Mouse (Mus musculus): ENCODE results near the gene Lmbr1l.

Lmbr1l gene

DNA sequence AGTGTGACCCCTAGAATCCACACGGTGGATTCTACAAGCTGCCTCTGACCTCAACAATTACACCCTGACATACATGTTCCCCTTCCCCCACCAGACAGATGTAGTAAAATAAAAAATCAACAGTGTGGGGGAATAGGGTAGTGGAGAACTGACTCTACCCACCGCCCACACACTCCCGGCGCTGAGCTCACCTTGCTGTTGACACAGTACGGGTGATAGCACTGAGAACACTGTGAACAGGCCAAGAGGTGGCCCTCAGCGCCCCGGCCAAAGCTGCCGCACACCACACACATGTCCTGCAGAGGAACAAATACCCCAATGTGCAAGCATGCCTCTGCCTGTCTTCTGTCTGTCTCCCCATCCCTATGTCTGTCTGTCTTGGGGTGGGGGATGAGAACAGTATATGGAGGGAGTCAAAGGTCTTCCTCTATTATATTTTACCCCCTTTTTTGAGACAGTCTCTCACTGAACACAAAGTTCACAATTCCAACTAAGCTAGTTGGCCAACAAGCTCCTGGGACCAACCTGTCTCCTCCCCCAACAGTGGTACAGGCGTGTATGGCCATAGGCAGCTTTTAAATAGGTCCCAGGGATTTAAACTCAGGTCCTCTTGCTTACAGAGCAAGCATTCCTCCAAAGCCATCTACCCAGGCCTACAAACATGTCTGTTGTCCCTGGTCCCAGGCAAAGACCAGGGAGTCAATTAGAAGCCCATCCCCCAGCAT is 58.5 kb downstream of the Lmbr1l start:
- Histone ChIP-seq H3K27me3 (ENCODE audit: control insufficient read depth, insufficient read depth, low read length, poor library complexity, severe bottlenecking) (no peaks in the 10 kb centered on the region), H3K36me3 (ENCODE audit: control insufficient read depth, insufficient read depth, low read length, poor library complexity, severe bottlenecking) (peaks cover 27% of the 10 kb centered on the region)
- DNase-seq (ENCODE audit: low read depth, low spot score) = no peak

DNA sequence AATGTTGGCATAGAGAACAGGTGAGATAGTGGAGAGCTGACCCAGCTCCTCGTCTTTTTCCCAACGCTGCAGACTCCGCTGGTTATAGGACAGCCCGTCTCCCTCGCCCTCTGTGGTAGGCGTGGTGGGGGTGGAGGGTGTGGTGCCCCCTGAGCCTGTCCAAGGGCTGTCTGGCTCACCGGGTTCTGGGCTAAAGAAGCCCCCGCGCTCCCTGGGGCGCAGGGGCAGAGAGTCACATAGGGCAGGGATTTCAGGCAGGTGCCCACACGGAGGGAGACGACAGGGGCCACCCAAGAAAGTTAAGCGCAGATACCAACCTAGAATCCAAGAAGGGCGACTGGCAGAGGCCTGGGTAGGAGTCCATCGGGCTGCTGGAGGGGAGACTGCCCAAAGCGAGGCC is 63.8 kb downstream of the Lmbr1l start:
- no peak for DNase-seq (ENCODE audit: low read depth, low spot score)
- Histone ChIP-seq H3K27me3 (ENCODE audit: control insufficient read depth, insufficient read depth, low read length, poor library complexity, severe bottlenecking) (no peaks in the 10 kb centered on the region), H3K36me3 (ENCODE audit: control insufficient read depth, insufficient read depth, low read length, poor library complexity, severe bottlenecking) (peaks cover 20% of the 10 kb centered on the region)
